Mouse (Mus musculus) kidney, postnatal 0 days (tissue): ENCODE measurements at regions not wholly inside any gene's neighbourhood (a gene's known extent, or its start where the extent isn't known, plus 50 kb on each side); places are given as distances from the start of the nearest gene placed in this dataset. TPM values are rescaled to one million over a fixed set of nuclear protein-coding genes. Genes with fewer than 3 reads are reported as not detected.
"Not testable (repeated sequence)": the region's sequence is repeated elsewhere in the genome, so short reads cannot be mapped to it uniquely, and the experiment has no call there.

Experiments
- ATAC-seq: fragments of 200-750 bp; cut with Nextera tagmentation; replicated peaks from 2 replicates; pipeline ENCODE4 v1.8.0; 2017; ENCODE audit warnings: low read depth, moderate number of reproducible peaks, moderate TSS enrichment, moderate library complexity; ENCODE audit not compliant: low FRiP score
- DNase-seq: peaks from one replicate; pipeline ENCODE4 v3.0.0-alpha.2; 2016; ENCODE audit warnings: low spot score
- H3K27ac ChIP-seq: fragments of 300-500 bp; sonication (generic); 2 replicates; pipeline ENCODE4 v1.5.1; 2014; ENCODE audit warnings: mild to moderate bottlenecking
- H3K27me3 ChIP-seq: fragments of 300-500 bp; sonication (generic); 2 replicates; pipeline ENCODE4 v1.6.1; 2014; ENCODE audit warnings: low read length, mixed read lengths; ENCODE audit not compliant: insufficient read depth
- H3K36me3 ChIP-seq: fragments of 300-500 bp; sonication (generic); 2 replicates; pipeline ENCODE4 v1.6.1; 2014; ENCODE audit warnings: low read length, mixed read lengths; ENCODE audit not compliant: insufficient read depth
- H3K4me1 ChIP-seq: fragments of 300-500 bp; sonication (generic); replicated peaks from 2 replicates; pipeline ENCODE4 v1.6.1; 2014; ENCODE audit warnings: antibody characterized with exemption, low read length, mixed read lengths; ENCODE audit not compliant: insufficient read depth
- H3K4me2 ChIP-seq: fragments of 300-500 bp; sonication (generic); 2 replicates; pipeline ENCODE4 v1.6.1; 2014; ENCODE audit warnings: mild to moderate bottlenecking, low read length, moderate library complexity, mixed read lengths
- H3K4me3 ChIP-seq: fragments of 300-500 bp; sonication (generic); replicated peaks from 2 replicates; pipeline ENCODE4 v1.5.1; 2014; ENCODE audit warnings: low read depth, low read length
- H3K9ac ChIP-seq: fragments of 300-500 bp; sonication (generic); 2 replicates; pipeline ENCODE4 v1.6.1; 2014; ENCODE audit warnings: low read depth, low read length
- H3K9me3 ChIP-seq: fragments of 300-500 bp; sonication (generic); replicated peaks from 2 replicates; pipeline ENCODE4 v1.6.1; 2016; ENCODE audit warnings: low read length, inconsistent platforms, mixed read lengths
- WGBS: fragments of 180-500 bp; shearing (Covaris S2); extraction: QIAGEN DNeasy Blood & Tissue Kit; methylation state at CpG from one replicate; pipeline ENCODE4 v1.1.7; 2014; 5-methylcytosine and 5-hydroxymethylcytosine counted together
- microRNA-seq: library from miRNA; unstranded; fragments of <30 nt; microRNA quantifications from one replicate; pipeline ENCODE4, GENCODE M21; 2016

GRCm38 (mm10) chr13:62078893-62079292 is 50.8 kb upstream of the Zfp808 start:
- ATAC-seq, H3K9me3 ChIP-seq, H3K4me3 ChIP-seq, DNase-seq, H3K27ac ChIP-seq, H3K4me1 ChIP-seq, H3K27me3 ChIP-seq, H3K9ac ChIP-seq, H3K36me3 ChIP-seq, H3K4me2 ChIP-seq: not testable (repeated sequence)
- WGBS, result 88% methylated on average over 9 of the region's 9 CpGs

Small RNAs in the stretch of these regions (microRNA-seq; reads per million reads assigned to microRNA genes)
- gene Gm25649, result not detected
